Mouse (Mus musculus) spleen, postnatal 10 days (tissue): ENCODE data around the gene Gm42688.

Experiments
- DNase-seq, 2 experiments: peaks; one replicate each; pipeline ENCODE4 v3.0.0; 2021 to 2022; ENCODE audit warnings: low spot score in 2 of 2

Gene Gm42688

GRCm38 (mm10) chr6:83117616-83118015, 16.2 kb downstream of the Gm42688 start:
- no peak for DNase-seq

DNA sequence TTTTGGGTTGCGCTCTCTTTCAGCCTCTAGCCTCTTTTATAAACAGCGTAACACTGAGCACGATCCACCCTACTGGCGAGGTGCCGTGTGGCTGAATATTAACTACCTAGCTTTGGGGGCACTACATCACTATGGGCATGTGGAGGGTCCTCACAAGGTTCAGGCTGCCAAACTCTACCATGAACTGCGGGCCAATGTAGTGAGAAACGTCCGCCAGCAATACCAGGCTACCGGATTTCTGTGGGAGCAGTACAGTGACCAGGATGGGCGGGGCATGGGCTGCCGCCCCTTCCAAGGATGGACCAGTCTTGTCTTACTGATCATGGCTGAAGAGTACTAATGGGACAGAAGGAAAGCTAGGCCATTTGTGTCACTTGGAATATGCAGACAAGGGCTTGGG, 17.0 kb downstream of the Gm42688 start:
- DNase-seq = no peak

- DNase-seq = peak in 1 of 2 experiments; percentile 26
Measured at GRCm38 (mm10) chr6:83118825-83119733, 17.7 kb downstream of the Gm42688 start.

DNA sequence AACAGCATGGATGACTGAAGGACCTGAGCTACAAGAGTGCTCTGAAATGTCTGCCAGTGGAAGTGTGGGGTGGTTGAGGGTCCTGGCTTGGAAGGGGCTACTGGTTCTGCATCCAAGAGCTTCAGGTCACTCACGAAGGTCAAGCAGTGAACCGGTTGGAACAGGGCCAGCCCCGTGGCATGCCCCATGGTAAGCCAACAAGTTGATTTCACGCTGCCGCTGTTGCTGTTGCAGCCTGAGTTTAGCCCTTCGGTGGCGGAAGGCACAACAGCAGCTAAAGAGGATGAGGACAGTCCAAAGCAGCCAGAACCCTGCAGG, 18.3 kb downstream of the Gm42688 start:
- DNase-seq = peak in 1 of 2 experiments; percentile 41

- peak; percentile 85 to 90 for DNase-seq
Measured at GRCm38 (mm10) chr6:83120930-83121862, 19.8 kb downstream of the Gm42688 start, which contains the start of gene Wbp1. Gene Wbp1 (minus strand): TSS chr6:83121559.

DNA sequence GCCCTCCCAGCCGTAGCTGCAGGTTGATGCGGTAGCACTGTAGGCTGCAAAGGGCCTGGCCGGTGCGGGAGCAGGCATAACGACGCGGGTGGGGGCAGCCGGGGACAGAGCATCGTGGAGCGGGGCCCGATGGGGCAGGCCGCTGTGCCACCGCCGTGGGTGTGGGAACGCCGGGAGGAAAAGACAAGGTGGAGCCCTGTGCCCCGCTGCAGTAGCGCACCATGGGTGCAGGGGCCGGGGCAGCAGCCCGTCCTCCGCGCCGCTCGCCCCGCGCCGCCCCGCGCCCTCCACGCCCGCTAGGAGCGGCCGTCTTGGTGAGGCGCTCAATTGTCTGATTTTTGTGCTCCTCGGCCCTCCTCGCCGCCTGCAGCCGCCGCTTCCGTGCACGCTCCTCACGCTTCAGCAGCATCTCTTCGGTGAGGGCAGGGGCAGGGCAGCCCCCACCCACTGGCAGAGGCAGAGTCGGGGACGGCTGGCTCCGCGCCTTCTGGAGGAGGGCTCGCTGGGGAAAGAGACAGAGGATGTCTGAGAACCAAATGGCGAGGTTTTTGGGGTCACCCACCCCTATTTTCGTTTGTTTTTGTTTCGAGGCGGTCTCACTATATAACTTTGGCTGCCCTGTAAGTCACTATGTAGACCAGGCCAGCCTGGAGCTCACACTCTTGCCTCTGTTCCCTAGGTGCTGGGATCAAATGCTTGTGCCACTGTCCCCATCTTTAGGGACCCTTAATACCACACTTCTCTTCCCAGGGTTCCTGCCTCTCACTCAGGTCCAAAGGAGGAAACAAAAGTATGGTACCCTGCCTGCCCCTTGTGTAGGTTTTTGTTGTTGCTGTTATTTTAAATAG, 20.7 kb downstream of the Gm42688 start:
- DNase-seq = no peak

- DNase-seq = no peak
Measured at GRCm38 (mm10) chr6:83122961-83123360, 21.5 kb downstream of the Gm42688 start.

DNA sequence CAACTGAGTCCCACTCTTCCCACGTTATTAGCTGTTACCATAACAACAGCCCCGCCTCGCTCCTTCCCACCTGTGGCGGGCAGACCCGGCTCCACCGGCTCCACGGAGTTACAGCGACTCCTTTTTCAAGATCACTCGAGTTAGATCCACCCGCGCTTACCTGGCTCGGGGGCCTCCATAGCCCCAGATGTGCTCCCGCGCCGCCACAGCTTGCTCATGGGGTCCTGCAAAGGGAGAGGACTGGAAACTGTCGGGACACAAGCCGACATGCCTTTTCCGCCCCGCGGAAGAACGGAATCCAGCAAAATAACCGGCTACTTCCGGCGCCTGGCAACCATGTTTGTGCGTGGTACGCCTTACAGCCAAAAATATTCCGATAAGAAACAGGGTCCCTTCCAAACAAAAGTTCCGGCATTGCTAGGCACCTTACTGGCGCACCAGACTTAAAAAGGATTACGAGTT, 23.5 kb downstream of the Gm42688 start:
- peak; percentile 87 to 91 for DNase-seq

GRCm38 (mm10) chr6:83125331-83125730, 23.9 kb downstream of the Gm42688 start, which contains the start of gene Ino80b:
Gene Ino80b (minus strand): TSS chr6:83125431.
- DNase-seq = no peak

DNA sequence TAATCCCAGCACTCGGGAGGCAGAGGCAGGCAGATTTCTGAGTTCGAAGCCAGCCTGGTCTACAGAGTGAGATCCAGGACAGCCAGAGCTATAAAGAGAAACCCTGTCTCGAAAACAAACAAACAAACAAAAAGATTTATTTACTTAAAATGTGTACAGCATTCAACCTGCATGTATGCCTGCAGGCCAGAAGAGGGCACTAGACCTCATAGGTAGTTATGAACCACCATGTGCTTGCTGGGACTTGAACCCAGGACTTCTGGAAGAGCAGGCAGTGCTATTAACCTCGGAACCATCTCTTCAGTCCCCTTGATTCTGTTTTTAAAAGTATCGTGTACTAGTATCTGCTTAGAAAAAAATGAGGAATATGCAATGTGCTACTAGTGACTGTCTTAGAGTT, 26.0 kb downstream of the Gm42688 start:
- DNase-seq = no peak

GRCm38 (mm10) chr6:83131469-83132034, 30.1 kb downstream of the Gm42688 start:
- no peak for DNase-seq

GRCm38 (mm10) chr6:83132176-83132919, 30.9 kb downstream of the Gm42688 start:
- DNase-seq = no peak

DNA sequence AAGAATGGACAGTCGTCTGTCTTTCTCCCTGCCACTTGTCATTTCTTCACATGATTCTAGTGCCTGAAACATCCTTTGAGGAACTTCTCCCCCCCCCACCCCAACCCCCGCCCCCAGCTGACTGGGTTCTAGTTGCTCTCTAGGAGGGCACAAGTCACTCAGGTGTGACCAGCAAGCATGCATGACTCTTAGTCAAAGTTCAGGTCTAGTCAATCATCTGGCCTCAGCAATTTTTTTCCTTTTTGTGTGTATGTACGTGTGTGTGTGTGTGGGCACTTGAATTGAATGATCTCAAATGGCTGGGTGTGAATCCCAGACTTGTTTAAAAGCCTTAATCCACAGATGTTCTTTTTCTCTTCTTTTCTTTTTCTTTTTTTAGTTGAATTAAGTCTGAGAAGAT, 32.8 kb downstream of the Gm42688 start:
- no peak for DNase-seq

DNA sequence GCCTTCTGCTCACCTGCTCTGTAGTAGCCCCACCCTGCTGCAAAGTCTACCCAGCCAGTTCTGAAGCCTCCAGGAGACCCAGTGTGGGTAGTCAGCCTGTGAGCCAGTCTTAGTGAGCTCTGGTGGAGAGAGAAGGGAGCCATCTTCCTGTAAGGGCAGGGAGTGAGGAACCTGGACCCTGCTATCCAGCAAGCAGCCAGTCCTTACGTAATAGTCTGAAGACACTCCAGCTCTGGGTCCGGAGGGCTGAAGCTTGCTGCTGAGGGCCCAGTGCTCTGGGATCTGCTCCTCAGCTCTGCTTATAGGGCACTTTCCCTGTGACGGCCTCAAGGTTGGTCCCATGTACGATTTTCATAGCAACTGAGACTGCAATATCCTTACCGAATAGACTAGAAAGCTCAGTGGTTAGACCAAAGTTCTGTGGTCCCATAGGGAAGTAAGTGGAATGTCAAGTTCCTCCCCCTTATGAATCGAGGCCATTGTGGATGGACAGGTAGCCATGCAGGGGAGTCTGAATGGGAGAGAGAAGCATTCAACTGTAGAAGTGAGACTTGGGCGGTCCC, 33.6 kb downstream of the Gm42688 start, which contains the start of gene Rtkn:
Rtkn (plus strand) TSS at position 513 of the 563 bp plus-strand sequence.
- no peak for DNase-seq

DNA sequence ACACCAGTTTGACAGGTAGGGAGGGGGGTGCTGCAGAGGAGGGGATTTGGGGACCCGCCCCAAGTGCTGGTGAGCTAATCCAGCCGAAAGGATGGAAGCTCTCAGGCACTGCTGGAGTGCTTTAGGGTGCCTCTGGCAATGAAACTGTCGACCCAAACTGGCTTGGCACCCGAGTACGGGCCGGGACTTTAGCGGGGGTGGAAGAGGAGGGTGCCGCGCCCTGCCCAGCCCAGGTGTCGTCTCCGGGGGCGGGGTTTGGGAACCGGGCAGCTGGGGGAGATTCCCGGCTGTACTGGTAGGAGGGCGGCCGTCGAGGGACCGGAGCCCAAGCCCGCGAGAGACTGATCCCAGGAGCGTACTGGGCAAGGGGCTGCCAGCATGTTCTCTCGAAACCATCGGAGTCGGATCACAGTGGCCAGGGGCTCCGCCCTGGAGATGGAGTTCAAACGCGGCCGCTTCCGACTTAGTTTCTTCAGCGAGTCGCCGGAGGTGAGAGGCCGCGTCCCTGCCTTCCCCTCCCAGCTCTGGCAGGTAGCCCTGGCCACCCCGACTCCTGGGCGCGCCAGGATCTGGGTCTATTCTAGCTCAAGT, 34.2 kb downstream of the Gm42688 start:
- peak in 1 of 2 experiments; percentile 18 for DNase-seq

GRCm38 (mm10) chr6:83136291-83136880, 35.0 kb downstream of the Gm42688 start:
- DNase-seq = no peak

GRCm38 (mm10) chr6:83136881-83137575, 35.6 kb downstream of the Gm42688 start:
- DNase-seq = peak; percentile 16 to 31

- DNase-seq = peak in 1 of 2 experiments; percentile 61
Measured at GRCm38 (mm10) chr6:83137576-83137950, 36.1 kb downstream of the Gm42688 start.
